Mouse (Mus musculus): ENCODE data around the gene Ttyh3. TPM values are rescaled to one million over a fixed set of nuclear protein-coding genes. Genes with fewer than 3 reads are reported as not detected.

Ttyh3 gene
- polyA plus RNA-seq, 1 experiment, result 32.1 TPM

DNA sequence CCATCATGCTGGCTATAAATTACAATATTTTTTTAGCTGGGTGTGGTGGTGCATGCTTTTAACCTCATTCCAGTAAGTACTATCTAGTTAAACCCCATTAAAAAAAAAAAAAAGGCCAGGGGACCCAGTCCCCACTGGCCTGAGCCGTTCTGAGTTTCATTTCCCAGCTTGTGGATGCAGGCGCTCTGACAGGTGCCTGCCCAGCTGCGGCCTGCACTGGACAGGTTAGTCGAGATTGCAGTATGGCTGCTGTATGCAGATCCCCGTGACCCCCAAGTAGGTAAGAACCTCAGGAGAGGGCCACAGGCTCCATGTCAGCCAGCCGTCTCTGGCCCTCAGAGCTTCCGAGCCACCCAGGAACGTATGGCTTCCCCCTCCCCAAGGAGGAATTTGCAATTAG lies 12.6 kb upstream of the Ttyh3 start:
- no peak for TF ChIP-seq GATA1 (IDR thresholded peaks at IDR 0.05; ENCODE audit: low read length)

DNA sequence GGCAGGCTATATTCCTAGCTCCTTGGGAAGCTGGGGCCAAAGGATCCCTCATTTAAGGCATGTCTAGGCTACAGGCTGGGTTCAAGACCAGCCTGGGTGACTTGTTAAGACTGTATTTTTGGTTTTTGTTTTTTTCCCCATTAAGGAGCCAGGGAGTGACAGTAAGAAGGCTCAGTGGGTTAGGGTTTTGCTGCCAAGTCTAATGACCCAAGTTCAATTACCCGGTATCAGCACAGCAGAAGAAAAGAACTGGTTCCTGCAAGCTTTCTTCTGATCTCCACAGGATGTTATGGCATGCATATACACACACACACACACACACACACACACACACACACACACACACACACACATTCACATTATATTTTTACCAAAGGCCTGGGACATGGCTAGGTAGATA lies 11.6 kb upstream of the Ttyh3 start:
- no peak for TF ChIP-seq GATA1 (IDR thresholded peaks at IDR 0.05; ENCODE audit: low read length)

DNA sequence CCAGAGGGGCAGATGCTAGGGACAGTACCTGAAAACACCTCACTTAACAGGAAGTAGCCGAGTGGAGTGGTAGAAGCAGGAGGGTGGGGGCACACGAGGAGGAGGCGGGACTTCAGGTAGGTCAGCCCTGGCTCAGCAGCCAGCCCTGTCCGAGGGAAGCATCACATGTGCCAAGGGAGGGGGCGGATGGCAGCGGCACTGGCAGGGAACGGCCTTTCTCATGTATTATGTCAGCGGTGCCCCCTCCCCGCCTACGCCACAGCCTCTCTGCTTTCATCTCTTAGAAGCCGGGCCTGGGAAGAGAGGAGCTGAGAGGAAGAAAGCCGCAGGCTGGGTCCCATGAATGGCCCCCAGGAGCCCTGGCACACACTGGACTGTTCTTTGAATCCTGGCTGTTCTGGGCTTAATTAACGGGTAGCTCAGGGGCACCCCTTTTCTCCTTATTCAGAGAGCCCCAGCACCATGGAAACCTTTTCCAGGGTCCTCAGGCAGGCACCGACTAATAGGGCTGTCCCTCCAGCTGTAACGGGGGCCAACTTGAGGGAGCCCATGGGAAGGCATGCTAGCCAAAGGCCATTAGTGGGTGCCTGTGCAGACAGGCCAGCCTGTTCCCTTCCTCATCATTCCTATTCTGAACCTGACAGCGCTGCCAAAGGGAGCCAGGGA lies 10.9 kb upstream of the Ttyh3 start:
- TF ChIP-seq GATA1 (IDR thresholded peaks at IDR 0.05; ENCODE audit: low read length), result no peak

DNA sequence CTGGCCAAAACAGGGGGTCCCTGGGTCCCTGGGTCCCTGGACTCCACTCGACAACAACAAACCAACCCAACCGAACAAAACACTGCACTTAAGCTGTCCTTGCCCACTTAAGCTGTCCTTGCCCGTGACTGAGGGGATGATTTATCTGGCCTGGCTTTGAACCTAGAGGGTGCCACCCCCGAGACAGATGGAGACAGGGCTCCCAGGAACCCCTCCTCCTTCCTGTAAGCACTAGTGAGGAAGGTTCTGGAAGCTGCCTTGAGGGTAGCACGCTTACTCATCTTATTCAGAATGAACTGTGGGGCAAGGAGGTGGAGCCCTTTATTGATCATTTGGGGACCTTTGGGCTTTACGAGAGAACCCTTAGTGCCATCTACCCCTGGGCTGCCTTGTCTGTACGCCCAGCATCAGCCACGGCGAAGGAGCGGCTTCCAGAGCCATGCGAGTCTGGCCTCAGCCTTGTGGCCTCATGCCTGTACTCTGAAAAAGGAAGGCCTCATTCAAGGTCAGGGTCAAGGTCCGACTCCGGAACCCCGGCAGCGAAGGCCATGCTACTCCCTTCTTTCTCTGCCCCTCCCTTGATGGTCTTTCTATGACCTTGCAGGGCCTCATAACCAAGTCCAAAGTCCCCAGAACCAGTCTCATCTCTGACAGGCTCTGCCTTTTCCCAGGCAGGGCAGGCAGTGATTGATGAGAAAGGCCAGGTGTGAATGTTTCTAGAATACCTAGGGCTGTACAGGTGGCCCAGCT lies 5.4 kb upstream of the Ttyh3 start:
- no peak for TF ChIP-seq GATA1 (IDR thresholded peaks at IDR 0.05; ENCODE audit: low read length)

DNA sequence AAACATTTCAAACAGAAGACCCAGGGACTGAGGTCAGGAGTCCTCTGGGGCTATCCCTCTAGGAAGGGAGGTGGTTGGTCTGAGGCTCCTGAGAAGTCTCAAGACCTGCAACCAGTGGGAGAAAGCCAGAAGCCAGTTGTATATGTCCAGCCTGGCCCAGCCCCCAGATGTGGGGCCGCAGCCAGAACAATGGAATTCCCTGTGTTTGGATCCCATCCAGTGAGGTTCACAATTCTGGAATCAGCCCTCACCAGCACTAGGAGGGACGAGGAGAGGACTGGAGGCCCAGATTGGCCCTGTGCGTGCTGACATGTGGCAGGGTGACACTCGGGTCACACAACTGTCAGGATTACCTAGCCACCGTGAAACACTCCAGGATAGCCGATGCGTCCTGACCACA lies 3.8 kb upstream of the Ttyh3 start:
- no peak for TF ChIP-seq GATA1 (IDR thresholded peaks at IDR 0.05; ENCODE audit: low read length)

DNA sequence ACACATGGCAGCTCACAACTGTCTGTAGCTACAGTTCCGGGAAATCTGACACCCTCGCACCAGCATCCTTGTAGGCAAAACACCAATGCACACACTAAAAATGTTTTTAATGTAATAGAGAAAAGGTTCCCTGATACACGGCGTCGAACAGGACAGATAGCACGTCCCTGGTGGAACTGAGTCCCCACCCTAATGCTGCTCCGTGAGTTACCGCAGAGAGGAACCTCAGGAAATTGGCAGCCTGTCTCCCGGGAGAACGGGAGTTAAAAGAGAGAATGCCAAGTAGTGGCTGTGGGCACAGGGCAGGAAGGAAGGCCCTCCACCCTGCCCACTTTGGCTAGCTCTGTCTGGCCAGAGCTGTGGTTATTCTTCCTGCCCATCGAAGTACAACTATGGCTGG lies 2.4 kb upstream of the Ttyh3 start:
- no peak for TF ChIP-seq GATA1 (IDR thresholded peaks at IDR 0.05; ENCODE audit: low read length)

DNA sequence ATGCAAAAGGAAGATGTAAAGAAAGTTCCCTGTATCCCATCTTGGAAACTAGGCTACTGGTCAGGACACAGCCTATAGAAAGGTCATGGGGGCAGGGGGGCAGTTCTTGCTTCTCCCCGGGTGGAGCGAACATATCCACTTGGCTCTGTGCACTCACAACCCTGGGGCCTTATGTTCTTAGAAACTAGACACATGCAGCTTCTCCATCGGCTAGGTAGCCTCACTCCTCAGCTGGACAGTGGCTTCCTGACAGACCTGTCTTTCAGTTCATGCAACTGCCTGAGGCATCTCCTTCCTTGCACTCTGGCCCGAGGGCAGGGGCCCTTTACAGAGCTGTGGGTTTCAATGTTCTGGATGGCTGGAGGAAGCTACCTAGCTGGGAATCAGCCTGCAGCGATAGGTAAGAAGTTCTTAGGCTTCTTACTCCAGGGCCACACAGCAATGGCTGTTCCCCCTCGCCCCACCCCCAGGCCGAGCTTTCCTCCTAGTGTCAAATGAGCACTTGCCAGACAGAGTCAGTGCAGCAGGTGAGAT lies 1.1 kb upstream of the Ttyh3 start:
- TF ChIP-seq GATA1 (IDR thresholded peaks at IDR 0.05; ENCODE audit: low read length), result no peak

DNA sequence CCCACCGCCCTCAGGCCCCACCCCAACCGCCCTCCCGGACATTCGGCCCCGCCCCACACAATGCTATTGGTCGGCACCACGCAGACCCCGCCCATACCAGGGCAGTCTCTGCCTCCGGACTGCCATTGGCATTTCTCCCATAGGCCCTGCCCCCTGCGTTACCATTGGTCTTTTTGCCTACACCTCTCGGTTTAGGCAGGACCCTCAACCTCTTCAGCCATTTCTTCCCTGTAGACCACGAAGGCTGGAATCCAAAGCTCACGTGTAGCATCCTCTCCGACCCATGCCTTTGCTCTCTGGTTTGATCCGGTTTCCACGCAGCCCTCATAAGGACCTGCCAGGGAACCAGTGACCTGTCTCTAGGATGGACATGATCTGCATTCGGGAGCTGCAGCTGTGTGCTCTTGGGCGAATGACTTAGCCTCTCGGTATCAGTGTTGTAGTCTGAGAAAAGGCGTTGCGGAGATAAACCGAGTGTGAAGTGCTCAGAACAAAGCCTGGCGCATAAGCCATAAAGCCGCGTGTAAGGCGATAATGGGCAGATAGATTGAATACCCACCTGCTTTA lies 353 bp upstream of the Ttyh3 start:
- TF ChIP-seq GATA1 (IDR thresholded peaks at IDR 0.05; ENCODE audit: low read length), result no peak

DNA sequence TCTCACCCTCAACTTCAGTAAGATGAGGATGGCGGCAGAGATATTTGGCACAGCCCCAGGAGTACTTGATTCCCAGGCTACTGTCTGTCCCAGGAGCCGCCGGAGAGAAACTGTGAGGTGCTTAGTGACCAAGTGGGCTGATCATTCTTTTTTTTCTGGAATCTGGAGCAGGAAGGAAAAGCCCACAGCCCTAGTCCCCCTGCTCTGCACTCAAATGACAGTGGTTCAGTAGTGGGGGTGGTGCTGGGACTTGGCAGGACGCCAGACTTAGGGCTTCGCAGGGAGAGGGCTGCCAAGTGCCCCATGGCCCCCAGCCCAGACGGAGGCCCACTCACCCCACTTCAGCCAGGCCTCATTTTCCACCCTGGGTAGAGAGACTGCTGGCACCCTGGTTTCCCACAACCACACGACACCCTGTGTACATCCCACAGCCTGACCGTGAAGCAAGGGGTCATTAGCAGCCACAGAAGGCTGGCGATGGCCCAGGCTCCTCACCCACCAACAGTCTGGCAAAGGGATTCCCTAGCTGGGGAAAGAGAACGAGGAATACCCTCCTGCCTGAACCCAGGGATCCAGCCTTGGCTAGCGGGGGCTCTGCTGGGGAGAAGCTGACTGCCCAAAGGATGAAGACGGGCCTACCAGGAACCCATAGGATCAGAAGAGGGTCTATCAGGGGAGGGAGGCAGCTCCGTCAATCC lies 861 bp downstream of the Ttyh3 start:
- TF ChIP-seq GATA1 (IDR thresholded peaks at IDR 0.05; ENCODE audit: low read length), result no peak

DNA sequence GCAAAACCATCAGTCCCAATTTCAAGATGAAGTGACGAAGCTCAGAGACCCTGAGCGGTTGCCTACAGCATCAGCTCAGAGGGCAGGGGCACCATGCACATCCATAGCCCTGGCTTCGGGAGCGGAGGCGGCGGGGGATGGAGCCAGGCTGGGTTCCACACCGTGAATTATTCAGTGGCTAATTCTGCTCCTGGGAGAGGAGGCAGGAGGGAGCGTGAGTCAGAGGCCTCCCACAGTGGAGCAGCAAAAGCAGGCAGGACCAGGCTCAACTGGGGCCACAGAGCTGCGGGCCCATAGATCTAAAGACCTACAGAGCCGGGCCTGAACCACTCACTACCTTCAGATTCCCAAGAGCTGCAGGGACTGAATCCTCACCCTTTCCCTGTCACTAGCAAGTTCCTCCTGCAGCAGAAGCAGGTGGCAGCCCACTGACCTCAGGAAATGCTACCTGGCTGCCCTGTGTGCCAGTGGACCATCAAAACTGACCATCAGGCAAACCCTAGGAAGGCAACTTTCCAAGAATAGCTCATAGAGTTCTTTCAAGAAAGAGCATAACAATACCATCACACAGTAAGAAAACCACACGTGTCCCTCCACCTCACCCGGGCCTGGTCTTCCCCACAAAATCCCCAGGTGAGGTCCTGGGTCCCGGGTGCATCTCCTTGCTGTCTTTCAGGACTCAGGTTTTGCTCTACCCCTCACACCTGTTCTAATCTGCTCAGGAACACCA lies 1.6 kb downstream of the Ttyh3 start:
- TF ChIP-seq GATA1 (IDR thresholded peaks at IDR 0.05; ENCODE audit: low read length), result no peak

DNA sequence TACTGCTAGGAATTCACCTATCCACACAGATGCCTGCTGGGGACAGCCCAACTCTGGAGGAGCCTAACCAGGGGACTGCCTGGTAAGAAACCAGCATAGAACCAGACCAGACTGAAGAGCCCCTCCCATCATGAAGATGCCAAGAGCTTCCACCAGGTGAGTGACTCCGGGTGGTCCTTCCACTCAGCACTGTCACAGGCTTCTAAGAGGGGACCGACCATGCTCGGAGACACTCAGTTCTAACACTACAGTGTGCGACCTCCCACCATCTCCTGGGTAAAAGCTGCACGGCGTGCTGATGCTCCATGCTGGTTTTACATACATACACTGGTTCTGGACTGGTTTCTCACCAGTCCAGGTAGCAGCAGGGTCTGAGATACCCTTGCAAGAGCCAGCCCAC lies 2.7 kb downstream of the Ttyh3 start:
- no peak for TF ChIP-seq GATA1 (IDR thresholded peaks at IDR 0.05; ENCODE audit: low read length)

DNA sequence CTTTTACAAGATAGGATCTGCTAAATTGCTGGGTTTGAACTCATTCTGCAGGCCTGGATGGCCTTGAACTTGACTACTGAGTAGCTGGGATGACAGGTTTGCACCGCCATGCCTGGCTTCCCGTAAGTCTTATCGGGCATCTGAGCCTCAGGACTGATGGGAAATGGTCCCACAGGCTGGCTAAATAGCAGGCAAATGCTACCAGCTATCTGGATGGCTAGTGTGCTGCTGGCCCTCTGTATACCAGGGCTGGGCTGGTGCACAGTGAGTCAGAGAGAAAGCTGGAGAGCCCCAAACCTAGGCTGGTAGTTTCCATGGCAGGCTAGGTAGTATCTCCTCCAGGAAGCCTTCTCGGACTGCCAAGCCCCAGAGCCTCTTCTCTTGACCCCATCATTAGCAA lies 3.4 kb downstream of the Ttyh3 start:
- TF ChIP-seq GATA1 (IDR thresholded peaks at IDR 0.05; ENCODE audit: low read length), result no peak

DNA sequence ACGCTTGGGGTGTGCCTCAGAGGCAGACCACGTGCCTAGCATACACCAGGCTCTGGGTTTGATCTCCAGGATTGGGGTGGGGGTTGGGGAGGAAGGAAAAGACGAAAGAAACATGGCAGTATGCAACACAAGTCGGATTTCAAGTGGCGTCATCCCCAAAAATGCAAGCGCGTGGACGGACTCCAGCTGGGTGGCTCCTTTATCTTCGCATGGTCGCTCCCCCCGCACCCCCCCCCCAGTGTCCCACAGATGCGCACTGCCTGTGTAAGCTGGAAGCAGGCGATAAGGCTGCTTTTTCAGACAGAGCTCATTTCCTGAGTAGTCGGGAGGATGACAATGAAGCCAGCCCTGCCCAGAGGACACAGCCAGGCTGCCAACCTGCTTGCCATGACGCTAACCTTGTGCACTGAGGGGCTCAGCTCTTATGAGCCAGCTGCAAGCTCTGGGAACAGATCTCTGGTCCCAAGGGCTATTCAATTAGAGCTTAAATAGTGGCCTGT lies 4.1 kb downstream of the Ttyh3 start:
- TF ChIP-seq GATA1 (IDR thresholded peaks at IDR 0.05; ENCODE audit: low read length), result peak; percentile 70

DNA sequence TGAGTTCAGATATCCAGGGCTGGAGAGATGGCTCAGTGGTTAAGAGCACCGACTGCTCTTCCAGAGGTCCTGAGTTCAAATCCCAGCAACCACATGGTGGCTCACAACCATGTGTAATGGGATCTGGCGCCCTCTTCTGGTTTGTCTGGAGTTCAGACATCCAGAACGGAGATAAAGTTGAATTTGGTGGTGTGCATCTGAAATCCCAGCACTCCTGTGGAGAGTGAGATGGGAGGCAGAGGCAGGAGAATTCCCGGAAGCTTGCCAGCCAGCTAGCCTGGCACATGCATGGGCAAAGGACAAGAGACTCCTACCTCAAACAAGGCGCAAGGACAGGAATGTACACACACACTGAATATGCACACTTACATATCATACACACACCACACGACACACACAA lies 4.6 kb downstream of the Ttyh3 start:
- TF ChIP-seq GATA1 (IDR thresholded peaks at IDR 0.05; ENCODE audit: low read length), result no peak

DNA sequence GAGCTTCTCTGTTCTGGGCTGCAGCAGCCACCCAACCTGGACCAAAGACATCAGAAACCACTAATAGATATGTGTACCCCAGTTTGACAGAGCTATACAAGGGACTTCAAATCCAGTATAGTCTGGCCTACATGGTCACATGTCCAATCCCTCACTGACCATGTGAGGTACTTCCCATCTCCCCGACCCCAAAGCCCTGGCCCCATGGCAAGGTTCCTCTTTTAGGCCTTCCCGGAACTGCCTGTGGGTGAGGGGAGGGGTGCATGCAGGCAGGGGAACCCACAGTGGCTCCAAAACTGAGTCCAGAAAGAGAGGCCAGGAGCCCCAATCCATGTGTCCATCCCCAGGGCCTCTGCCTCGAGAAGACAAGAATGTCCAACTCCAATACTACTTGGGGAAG lies 6.8 kb downstream of the Ttyh3 start:
- TF ChIP-seq GATA1 (IDR thresholded peaks at IDR 0.05; ENCODE audit: low read length), result no peak

Measured in G1E-ER4 (cell line).